In the genomic region with DNA sequence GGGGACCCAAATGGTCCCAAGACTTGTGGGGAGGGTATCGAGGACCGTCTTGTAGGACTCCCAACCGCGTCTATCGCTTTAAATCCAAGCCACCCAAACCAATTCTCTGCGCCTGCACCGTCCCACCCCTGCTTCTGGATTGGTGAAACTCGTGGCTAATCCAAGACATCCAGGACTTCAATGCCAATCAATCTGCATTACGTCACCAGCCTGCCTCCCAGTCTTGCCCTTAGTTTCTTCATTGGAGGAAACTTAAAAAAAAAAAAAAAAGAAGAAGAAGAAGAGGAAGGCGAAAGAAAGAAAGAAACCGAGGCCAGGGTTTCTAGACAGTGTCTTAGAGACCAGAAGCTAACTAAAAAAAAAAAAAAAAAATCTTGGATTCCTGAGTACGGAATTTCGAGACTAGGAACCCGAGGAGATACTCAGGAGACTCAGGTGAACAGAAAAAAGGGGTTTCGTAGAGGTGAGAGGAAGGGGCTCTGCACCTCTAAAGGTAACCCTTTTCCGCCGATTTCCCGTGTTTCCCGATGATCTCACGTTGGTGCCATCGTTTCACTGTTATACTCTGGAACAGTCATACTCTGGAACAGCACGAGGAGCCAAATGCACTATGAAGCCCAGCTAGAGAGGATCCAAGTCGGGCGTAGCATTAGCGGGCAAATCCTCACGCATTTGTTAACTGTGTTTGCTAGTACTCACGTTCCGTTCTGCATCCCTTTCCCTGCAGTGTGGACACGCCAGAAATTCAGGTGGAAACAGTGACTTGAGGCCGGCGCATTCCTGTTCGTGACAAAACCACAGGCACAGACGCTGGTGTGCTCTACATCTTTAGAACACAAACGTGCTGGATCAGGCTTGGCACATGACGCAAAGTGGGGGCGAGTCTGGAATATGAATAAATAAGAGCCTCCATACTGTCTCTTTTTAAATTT, we compare ENCODE assay signal across 8 mouse cellular contexts. TPM values are rescaled to one million over a fixed set of nuclear protein-coding genes. Genes with fewer than 3 reads are reported as not detected.
A peak's percentile ranks its signal among the peaks of the same experiment; 100 is the strongest.
DNase-seq lines count a peak whose midpoint lies in the region; ATAC-seq and TF ChIP-seq lines count a peak whose summit lies in the region.

Tspan31 (minus strand) TSS at position 75 of the 932 bp plus-strand sequence.

- H3K4me2 ChIP-seq in forebrain, embryonic 15.5 days (replicated peaks): peak within 1 kb of the TSS; percentile 88
- H3K4me2 ChIP-seq in liver, postnatal 0 days (ENCODE audit: low read depth, low read length): peak within 1 kb of the TSS; percentile 92
- peak within 1 kb of the TSS; percentile 98 for H3K4me2 ChIP-seq in neural tube, embryonic 14.5 days (ENCODE audit: low read depth, low read length)

- peak within 1 kb of the TSS; percentile 95 for H3K27ac ChIP-seq in forebrain, embryonic 15.5 days (replicated peaks)
- H3K27ac ChIP-seq in liver, postnatal 0 days (ENCODE audit: low read depth): peak within 1 kb of the TSS; percentile 91
- H3K27ac ChIP-seq in neural tube, embryonic 14.5 days (ENCODE audit: low read depth, low read length): peak within 1 kb of the TSS; percentile 71
- H3K27ac ChIP-seq in testis, adult 2 months (ENCODE audit: control insufficient read depth, insufficient read depth, low read depth, low read length): peak within 1 kb of the TSS; percentile 75

- H3K4me1 ChIP-seq in forebrain, embryonic 15.5 days: peaks cover 30% of the 10 kb centered on the region
- H3K4me1 ChIP-seq in liver, postnatal 0 days (ENCODE audit: insufficient read depth): peaks cover 33% of the 10 kb centered on the region
- H3K4me1 ChIP-seq in neural tube, embryonic 14.5 days (ENCODE audit: control insufficient read depth, insufficient read depth, low read length): peaks cover 23% of the 10 kb centered on the region
- peaks cover 9% of the 10 kb centered on the region for H3K4me1 ChIP-seq in testis, adult 2 months (ENCODE audit: control insufficient read depth, insufficient read depth, low read length)

- TF ChIP-seq POLR2A in testis, adult 2 months (IDR thresholded peaks at IDR 0.05; ENCODE audit: control insufficient read depth, low read depth, low read length): peak; percentile 65

- TF ChIP-seq EP300 in liver, postnatal 0 days (IDR thresholded peaks at IDR 0.05; ENCODE audit: low read depth): peak; percentile 44

- peak; percentile 98 for DNase-seq in MEL-GATA-1-ER (ENCODE audit: extremely low read depth, low read depth)
- DNase-seq in cerebellum, adult 18-20 months: peak; percentile 88 to 97
- DNase-seq in heart, postnatal 25 days (ENCODE audit: low spot score): peak; percentile 88
- DNase-seq in layer of hippocampus, adult 11-12 months (ENCODE audit: low spot score): peak; percentile 95
- peak; percentile 84 for DNase-seq in liver, postnatal 0 days

- TF ChIP-seq CTCF in liver, postnatal 0 days (IDR thresholded peaks at IDR 0.05; ENCODE audit: low read depth): no peak
- no peak for TF ChIP-seq CTCF in testis, adult 2 months (IDR thresholded peaks at IDR 0.05; ENCODE audit: control insufficient read depth, insufficient read depth, insufficient replicate concordance, low read depth, low read length)

- intact Hi-C loops in heart, postnatal 25 days (cut with DNase I): no loop called here

- peak within 1 kb of the TSS; percentile 67 for H3K4me3 ChIP-seq in forebrain, embryonic 15.5 days
- H3K4me3 ChIP-seq in liver, postnatal 0 days (ENCODE audit: low read depth, low read length): peak within 1 kb of the TSS; percentile 72
- H3K4me3 ChIP-seq in neural tube, embryonic 14.5 days (ENCODE audit: low read depth, low read length): peak within 1 kb of the TSS; percentile 38
- peak within 1 kb of the TSS; percentile 89 for H3K4me3 ChIP-seq in testis, adult 2 months (ENCODE audit: control insufficient read depth, low read depth, low read length)

- H3K27me3 ChIP-seq in forebrain, embryonic 15.5 days: no peaks in the 10 kb centered on the region
- no peaks in the 10 kb centered on the region for H3K27me3 ChIP-seq in liver, postnatal 0 days (ENCODE audit: insufficient read depth, low read length)
- H3K27me3 ChIP-seq in neural tube, embryonic 14.5 days (ENCODE audit: control insufficient read depth, insufficient read depth, low read length): no peaks in the 10 kb centered on the region
- H3K27me3 ChIP-seq in testis, adult 2 months (ENCODE audit: control insufficient read depth, insufficient read depth, low read length): no peaks in the 10 kb centered on the region

- peak within 1 kb of the TSS; percentile 71 for H3K9ac ChIP-seq in forebrain, embryonic 15.5 days (replicated peaks)
- H3K9ac ChIP-seq in liver, postnatal 0 days (replicated peaks): peak within 1 kb of the TSS; percentile 72
- peak within 1 kb of the TSS; percentile 53 for H3K9ac ChIP-seq in neural tube, embryonic 14.5 days (replicated peaks; ENCODE audit: low read depth, low read length)

- H3K36me3 ChIP-seq in forebrain, embryonic 15.5 days: peaks cover 32% of the 10 kb centered on the region
- H3K36me3 ChIP-seq in liver, postnatal 0 days (replicated peaks; ENCODE audit: insufficient read depth, low read length): peaks cover 27% of the 10 kb centered on the region
- H3K36me3 ChIP-seq in neural tube, embryonic 14.5 days (ENCODE audit: control insufficient read depth, insufficient read depth, low read length): peaks cover 29% of the 10 kb centered on the region
- H3K36me3 ChIP-seq in testis, adult 2 months (ENCODE audit: control insufficient read depth, insufficient read depth, low read length): no peaks in the 10 kb centered on the region; the same call in 1 of the 2 replicates

- WGBS in forebrain, embryonic 15.5 days: 1% methylated on average over 36 of the region's 36 CpGs
- 1% methylated on average over 36 of the region's 36 CpGs for WGBS in liver, postnatal 0 days (ENCODE audit: insufficient replicate concordance)
- 2% methylated on average over 36 of the region's 36 CpGs for WGBS in neural tube, embryonic 14.5 days

- ATAC-seq in forebrain, embryonic 15.5 days (replicated peaks): peak; percentile 95
- ATAC-seq in liver, postnatal 0 days: peak; percentile 79
- ATAC-seq in neural tube, embryonic 14.5 days (ENCODE audit: low read depth): peak; percentile 93

- no peaks in the 10 kb centered on the region for H3K9me3 ChIP-seq in forebrain, embryonic 15.5 days
- no peaks in the 10 kb centered on the region for H3K9me3 ChIP-seq in liver, postnatal 0 days (ENCODE audit: low read length)
- H3K9me3 ChIP-seq in neural tube, embryonic 14.5 days (ENCODE audit: control insufficient read depth, low read length): no peaks in the 10 kb centered on the region

RNA-seq across cellular contexts. Expression of gene Tspan31, which starts in this region (rescaled TPM):
- polyA plus RNA-seq in forebrain, embryonic 15.5 days (2015; fragmentation: Nextera tagmentation; extraction: Ambion mirVana): 118 and 122 TPM in 2 replicates
- total RNA-seq in heart, postnatal 25 days (2021): 10 to 100 TPM; 43.4 to 47.4 TPM
- polyA plus RNA-seq in liver, postnatal 0 days (2015; fragmentation: Nextera tagmentation; extraction: Ambion mirVana): 224 and 230 TPM in 2 replicates
- 91.1 and 93.6 TPM in 2 replicates for polyA plus RNA-seq in neural tube, embryonic 14.5 days (2014; fragmentation: Nextera tagmentation; extraction: Ambion mirVana)
- 12.7 and 16.3 TPM in 2 replicates for polyA plus RNA-seq in testis, adult 2 months (2012; rRNA removed)

Comparison
In these comparisons a context has a peak if more than half of its experiments do, and no peak if none do; other contexts are left out.
1. Peak in every context shown above with its lines: DNase-seq, ATAC-seq, H3K4me3 ChIP-seq and H3K27ac ChIP-seq.
2. H3K4me3 ChIP-seq: peak in every context shown above with its lines; median percentile 89 in testis, adult 2 months; 72 in liver, postnatal 0 days; 67 in forebrain, embryonic 15.5 days; 38 in neural tube, embryonic 14.5 days.